Mouse (Mus musculus): Measurements from ENCODE around the gene Ube3c.

GRCm38 (mm10) chr5:29651696-29652095 is 82.7 kb downstream of the Ube3c start:
- TF ChIP-seq CTCF (IDR thresholded peaks at IDR 0.05), result no peak
- TF ChIP-seq POLR2A (IDR thresholded peaks at IDR 0.05; ENCODE audit: insufficient read depth, low read depth, low read length), result no peak
